12 mouse cellular contexts compared by ENCODE assay signal in genomic region chrX:38364621-38365020, GRCm38 (mm10). TPM values are rescaled to one million over a fixed set of nuclear protein-coding genes. Genes with fewer than 3 reads are reported as not detected.
"Had no signal": no experiment of that assay in that cellular context is flagged by ENCODE, and none has a peak within 500 bp of the region (broad histone marks: within the 10 kb centered on the region; RNA-seq: fewer than 3 reads in every experiment).

No protein-coding gene starts in this region.

RNA-seq across cellular contexts. Expression of gene Atp1b4, which starts 48.6 kb away (rescaled TPM):
- total RNA-seq: layer of hippocampus, adult 2 months; layer of hippocampus, postnatal 14 days; left cerebral cortex, adult 18-20 months; left cerebral cortex, postnatal 10 days; left cerebral cortex, postnatal 4 days had no signal
- polyA plus RNA-seq: kidney, embryonic 14.5 days; liver, embryonic 11.5 days; midbrain, embryonic 10.5 days; midbrain, embryonic 14.5 days; myocyte; neural tube, embryonic 11.5 days; small intestine, adult 2 months had no signal
